9 mouse cellular contexts compared by ENCODE assay signal in the genomic region with DNA sequence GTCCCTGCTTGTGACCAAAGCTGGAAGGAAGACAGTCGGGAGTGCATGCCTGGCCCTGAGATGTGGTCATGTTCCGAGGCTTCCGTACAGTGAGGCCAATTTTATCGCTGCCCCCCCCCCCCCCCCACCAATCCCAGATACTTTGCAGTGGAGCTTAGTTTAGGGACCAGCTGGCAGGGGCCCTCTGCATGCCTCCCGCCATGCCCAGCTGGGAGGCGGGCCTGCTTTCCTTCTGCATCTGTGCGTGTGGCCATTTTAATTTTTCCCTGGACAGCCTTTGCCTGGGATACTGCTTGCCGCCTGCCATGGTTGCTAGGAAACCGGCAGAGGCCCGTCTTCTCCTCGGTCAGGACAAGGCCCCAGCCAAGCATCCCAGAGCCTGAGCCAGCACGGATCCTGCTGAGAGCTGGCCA.
DNase-seq lines count a peak whose midpoint lies in the region; ATAC-seq lines count a peak whose summit lies in the region.
"Had no signal": no experiment of that assay in that cellular context is flagged by ENCODE, and none has a peak within 500 bp of the region (broad histone marks: within the 10 kb centered on the region; RNA-seq: fewer than 3 reads in every experiment).

No protein-coding gene starts in this region.

- ATAC-seq in neural tube, embryonic 11.5 days (ENCODE audit: insufficient read depth, low FRiP score, low TSS enrichment) = peak; percentile 91
- ATAC-seq in megakaryocyte progenitor cell, adult 5-6 weeks (replicated peaks; ENCODE audit: poor library complexity) = no peak
- ATAC-seq: Patski had no signal

- H3K27ac ChIP-seq in neural tube, embryonic 11.5 days (ENCODE audit: low read depth, low read length) = 0 out of 2 replicates have a peak overlapping the region, but pooled peaks have one; percentile 28

- H3K4me1 ChIP-seq in neural tube, embryonic 11.5 days (ENCODE audit: control insufficient read depth, insufficient read depth, low read length) = peaks cover 33% of the 10 kb centered on the region

- no peak overlapping the region for H3K4me3 ChIP-seq in neural tube, embryonic 11.5 days (ENCODE audit: low read depth, low read length)

- H3K36me3 ChIP-seq in neural tube, embryonic 11.5 days (ENCODE audit: control insufficient read depth, insufficient read depth, low read length) = no peaks in the 10 kb centered on the region

- WGBS in neural tube, embryonic 11.5 days = 16% methylated on average over 12 of the region's 12 CpGs

- peak; percentile 32 for DNase-seq in R1 (ENCODE audit: low read depth, low spot score)
- DNase-seq in cerebellum, postnatal 10 days = peak; percentile 72 to 88
- DNase-seq in frontal cortex, postnatal 10 days (ENCODE audit: low spot score in 2 of 2) = peak; percentile 40 to 45
- DNase-seq in layer of hippocampus, adult 8-10 months (ENCODE audit: low spot score in 2 of 2) = peak; percentile 52 to 57
- DNase-seq in neural tube, embryonic 11.5 days (ENCODE audit: low spot score) = peak; percentile 79
- DNase-seq in spleen, adult 18-20 months = no peak
- no peak for DNase-seq in thymus, postnatal 10 days (ENCODE audit: low spot score in 2 of 2)

- H3K4me2 ChIP-seq in neural tube, embryonic 11.5 days (ENCODE audit: low read depth) = no peak overlapping the region; the same call in 1 of the 2 replicates

- no peak overlapping the region for H3K9ac ChIP-seq in neural tube, embryonic 11.5 days (ENCODE audit: low read length)

- no peaks in the 10 kb centered on the region for H3K9me3 ChIP-seq in neural tube, embryonic 11.5 days (ENCODE audit: control insufficient read depth, low read length)

- no peaks in the 10 kb centered on the region for H3K27me3 ChIP-seq in neural tube, embryonic 11.5 days (ENCODE audit: control insufficient read depth, insufficient read depth, low read length)
- H3K27me3 ChIP-seq: Patski had no signal

Comparison
In these comparisons a context has a peak if more than half of its experiments do, and no peak if none do; other contexts are left out.
1. DNase-seq: peak in R1 (single experiment), cerebellum, postnatal 10 days (2 of 2), frontal cortex, postnatal 10 days (2 of 2), layer of hippocampus, adult 8-10 months (2 of 2) and neural tube, embryonic 11.5 days (single experiment); none in spleen, adult 18-20 months (0 of 2) and thymus, postnatal 10 days (0 of 2).